Mouse (Mus musculus): ENCODE measurements around the gene Sptbn4. TPM values are rescaled to one million over a fixed set of nuclear protein-coding genes. Genes with fewer than 3 reads are reported as not detected.

The Sptbn4 gene
- polyA plus RNA-seq, 1 experiment from 2014 or later = 2.5 TPM

DNA sequence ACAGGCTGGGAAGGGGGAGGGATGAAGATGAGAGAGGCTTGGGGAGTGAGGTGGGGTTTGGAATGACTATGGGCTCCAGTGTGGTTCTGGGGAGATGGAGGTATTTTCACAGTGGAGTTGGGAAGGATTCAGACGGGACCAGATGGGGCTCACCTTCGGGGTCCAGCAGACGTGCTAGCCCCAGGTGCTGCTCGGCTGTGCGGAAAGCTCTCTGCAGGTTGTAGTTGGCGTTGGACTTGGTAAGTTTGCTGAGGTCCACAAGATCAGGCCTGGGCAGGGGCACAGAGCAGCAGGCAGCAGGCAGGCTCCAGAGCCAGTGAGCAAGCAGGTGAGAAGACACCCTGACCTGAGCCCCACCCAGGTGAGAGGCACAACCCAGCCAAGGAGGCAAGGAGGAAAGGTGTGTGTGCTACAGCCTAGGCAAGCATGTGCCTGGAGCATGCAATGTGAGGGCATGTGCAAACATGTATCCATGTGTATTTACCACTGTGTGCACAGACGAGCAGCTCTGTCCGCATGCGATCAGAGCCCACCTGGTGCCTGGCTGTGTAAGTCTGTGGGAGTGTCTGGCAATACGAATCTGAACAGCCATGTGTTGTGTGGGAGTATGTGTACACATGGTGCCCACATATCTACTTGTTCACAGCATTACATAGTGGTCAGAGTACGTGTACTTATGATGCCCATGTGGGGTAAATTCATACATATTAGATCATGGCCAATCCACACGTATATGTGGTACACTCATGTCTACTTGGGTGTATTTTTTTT lies 23.7 kb downstream of the Sptbn4 start:
- no peak for ATAC-seq
- H3K4me2 ChIP-seq (ENCODE audit: low read length) = no peak overlapping the region
- peaks cover 3% of the 10 kb centered on the region for H3K36me3 ChIP-seq (ENCODE audit: control insufficient read depth, insufficient read depth)
- H3K27ac ChIP-seq (ENCODE audit: low read length) = no peak overlapping the region
- H3K9me3 ChIP-seq (ENCODE audit: control insufficient read depth, low read length) = peaks cover 5% of the 10 kb centered on the region
- H3K27me3 ChIP-seq (replicated peaks; ENCODE audit: control insufficient read depth, insufficient read depth, low read length) = no peaks in the 10 kb centered on the region
- WGBS = 78% methylated on average over 12 of the region's 12 CpGs
- no peaks in the 10 kb centered on the region for H3K4me1 ChIP-seq (replicated peaks; ENCODE audit: control insufficient read depth, insufficient read depth, low read length)
- no peak overlapping the region for H3K9ac ChIP-seq (replicated peaks; ENCODE audit: low read depth, low read length)
- no peak overlapping the region for H3K4me3 ChIP-seq (replicated peaks; ENCODE audit: low read length)

DNA sequence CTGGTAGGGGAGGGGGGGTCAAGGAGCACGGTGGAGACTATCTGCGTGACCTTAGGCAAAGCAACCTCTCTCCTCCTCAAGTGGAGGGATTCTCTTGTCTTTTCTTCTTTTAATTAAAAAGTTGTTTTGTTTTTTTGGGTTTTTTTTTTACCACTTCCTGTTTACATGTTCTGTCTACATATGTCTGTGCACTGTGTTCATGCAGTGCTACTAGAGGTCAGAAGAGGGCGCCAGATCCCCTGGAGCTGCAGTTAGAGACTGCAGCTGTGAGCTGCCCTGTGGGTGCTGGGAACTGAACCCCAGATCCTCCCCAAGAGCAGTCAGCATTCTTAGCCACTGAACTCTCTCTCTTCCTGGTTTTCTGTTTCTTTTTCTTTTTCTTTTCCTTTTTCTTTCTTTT lies 28.4 kb downstream of the Sptbn4 start:
- no peak overlapping the region for H3K4me2 ChIP-seq (ENCODE audit: low read length)
- H3K27ac ChIP-seq (ENCODE audit: low read length) = no peak overlapping the region
- H3K9me3 ChIP-seq (ENCODE audit: control insufficient read depth, low read length) = peaks cover 5% of the 10 kb centered on the region
- H3K27me3 ChIP-seq (replicated peaks; ENCODE audit: control insufficient read depth, insufficient read depth, low read length) = no peaks in the 10 kb centered on the region
- 79% methylated on average over 3 of the region's 3 CpGs for WGBS
- H3K4me1 ChIP-seq (replicated peaks; ENCODE audit: control insufficient read depth, insufficient read depth, low read length) = no peaks in the 10 kb centered on the region
- H3K4me3 ChIP-seq (replicated peaks; ENCODE audit: low read length) = no peak overlapping the region
- H3K9ac ChIP-seq (replicated peaks; ENCODE audit: low read depth, low read length) = no peak overlapping the region
- H3K36me3 ChIP-seq (ENCODE audit: control insufficient read depth, insufficient read depth) = no peaks in the 10 kb centered on the region; the same call in 1 of the 2 replicates
- ATAC-seq = no peak

DNA sequence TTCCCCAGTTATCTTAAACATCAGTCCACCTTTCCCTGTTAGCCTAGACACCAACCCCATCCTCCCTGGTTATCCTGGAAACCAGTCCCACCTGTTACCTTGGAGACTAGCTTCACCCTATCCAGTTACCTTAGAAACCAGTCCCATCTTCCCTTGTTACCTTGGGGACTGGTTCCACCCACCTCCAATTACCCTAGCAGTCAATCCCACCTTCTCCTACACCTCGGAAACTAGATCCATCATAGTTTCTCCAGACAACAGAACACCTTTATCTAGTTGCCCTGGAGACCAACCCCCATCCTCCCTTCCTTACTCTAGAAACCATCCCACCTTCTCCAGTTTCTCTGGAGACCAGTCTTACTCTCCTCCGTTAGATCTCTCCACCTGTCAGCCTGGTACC lies 30.3 kb downstream of the Sptbn4 start:
- Histone ChIP-seq H3K4me1 (replicated peaks; ENCODE audit: control insufficient read depth, insufficient read depth, low read length) (no peaks in the 10 kb centered on the region), H3K27me3 (replicated peaks; ENCODE audit: control insufficient read depth, insufficient read depth, low read length) (no peaks in the 10 kb centered on the region), H3K27ac (ENCODE audit: low read length) (no peak overlapping the region), H3K4me3 (replicated peaks; ENCODE audit: low read length) (no peak overlapping the region), H3K9me3 (ENCODE audit: control insufficient read depth, low read length) (peaks cover 2% of the 10 kb centered on the region), H3K36me3 (ENCODE audit: control insufficient read depth, insufficient read depth) (no peaks in the 10 kb centered on the region), H3K4me2 (ENCODE audit: low read length) (no peak overlapping the region), H3K9ac (replicated peaks; ENCODE audit: low read depth, low read length) (no peak overlapping the region)
- ATAC-seq = 0 out of 2 replicates have a peak, but pooled peaks have one; percentile 6
- WGBS = 75% methylated on average over 2 of the region's 2 CpGs

DNA sequence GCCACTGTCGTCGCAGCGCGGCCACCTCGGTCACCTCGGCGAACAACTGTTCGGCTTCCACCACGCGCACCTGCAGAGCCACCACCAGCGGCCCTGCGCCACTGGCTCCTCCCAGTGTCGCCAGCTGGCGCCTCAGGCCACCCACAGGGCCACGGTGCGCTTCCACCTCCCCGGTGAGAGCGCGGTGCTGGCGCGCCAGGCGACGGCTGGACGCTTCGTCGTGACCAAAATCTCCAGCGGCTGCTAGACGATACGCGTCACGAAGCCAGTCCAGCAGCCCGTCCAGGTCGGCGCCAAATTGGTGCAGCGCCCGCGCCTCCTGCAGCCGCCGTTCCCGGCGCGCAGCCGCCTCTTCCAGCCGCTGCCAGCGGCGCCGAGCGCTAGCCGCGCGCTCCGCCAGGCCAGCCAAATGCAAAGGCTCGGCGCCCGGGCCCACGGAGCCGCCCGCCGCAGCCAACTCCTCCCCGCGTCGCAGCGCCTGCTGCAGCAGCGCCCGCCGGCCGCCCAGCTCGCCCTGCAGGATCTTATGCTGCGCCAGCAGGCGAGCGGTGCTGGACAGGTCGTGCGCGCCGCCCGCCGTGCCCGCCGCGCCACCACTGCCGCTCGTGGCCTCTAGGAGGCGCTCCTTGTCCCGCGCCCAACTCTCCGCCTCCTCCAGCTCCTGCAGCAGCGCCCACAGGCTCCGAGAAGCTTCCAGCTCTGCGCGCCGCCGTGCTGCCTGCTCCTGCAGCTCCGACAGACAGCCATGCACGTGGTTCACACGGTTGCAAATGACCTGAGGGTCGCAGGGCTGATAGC lies 38.9 kb downstream of the Sptbn4 start:
- peak overlapping the region; percentile 64 for H3K4me2 ChIP-seq (ENCODE audit: low read length)
- no peaks in the 10 kb centered on the region for H3K36me3 ChIP-seq (ENCODE audit: control insufficient read depth, insufficient read depth)
- H3K27ac ChIP-seq (ENCODE audit: low read length) = no peak overlapping the region
- peaks cover 63% of the 10 kb centered on the region for H3K27me3 ChIP-seq (replicated peaks; ENCODE audit: control insufficient read depth, insufficient read depth, low read length)
- ATAC-seq = peak; percentile 75
- peak overlapping the region; percentile 51; the same call in 1 of the 2 replicates for H3K9ac ChIP-seq (replicated peaks; ENCODE audit: low read depth, low read length)
- WGBS = under 1% methylated on average over 94 of the region's 96 CpGs
- H3K9me3 ChIP-seq (ENCODE audit: control insufficient read depth, low read length) = 0 out of 2 replicates have a peak, but pooled peaks cover 4% of the 10 kb centered on the region
- H3K4me3 ChIP-seq (replicated peaks; ENCODE audit: low read length) = peak overlapping the region; percentile 47
- peaks cover 16% of the 10 kb centered on the region for H3K4me1 ChIP-seq (replicated peaks; ENCODE audit: control insufficient read depth, insufficient read depth, low read length)

DNA sequence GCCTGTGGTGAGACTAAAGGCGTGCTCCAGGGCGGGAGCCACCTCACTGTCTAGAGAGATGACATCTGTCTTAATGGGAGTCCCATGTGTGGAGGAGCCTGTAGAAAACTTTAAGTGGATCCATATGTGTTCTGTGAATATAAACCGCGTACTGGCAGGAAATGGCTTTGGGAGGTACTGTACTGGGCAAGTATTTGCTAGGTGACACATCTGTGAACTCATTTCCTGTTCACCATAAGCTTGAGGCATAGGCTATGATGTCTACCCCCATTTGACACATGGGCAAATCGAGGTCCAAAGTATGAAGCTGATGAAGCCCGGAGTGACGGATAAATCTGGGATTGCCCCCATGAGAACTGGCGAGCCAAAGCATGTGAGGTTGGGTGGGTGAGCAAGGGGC lies 39.7 kb downstream of the Sptbn4 start:
- H3K9me3 ChIP-seq (ENCODE audit: control insufficient read depth, low read length) = peaks cover 10% of the 10 kb centered on the region; the same call in 1 of the 2 replicates
- no peak for ATAC-seq
- WGBS = 65% methylated on average over 8 of the region's 8 CpGs
- H3K4me2 ChIP-seq (ENCODE audit: low read length) = no peak overlapping the region
- H3K9ac ChIP-seq (replicated peaks; ENCODE audit: low read depth, low read length) = no peak overlapping the region
- no peak overlapping the region for H3K27ac ChIP-seq (ENCODE audit: low read length)
- H3K4me1 ChIP-seq (replicated peaks; ENCODE audit: control insufficient read depth, insufficient read depth, low read length) = peaks cover 16% of the 10 kb centered on the region
- no peaks in the 10 kb centered on the region for H3K36me3 ChIP-seq (ENCODE audit: control insufficient read depth, insufficient read depth)
- H3K27me3 ChIP-seq (replicated peaks; ENCODE audit: control insufficient read depth, insufficient read depth, low read length) = peaks cover 70% of the 10 kb centered on the region
- no peak overlapping the region for H3K4me3 ChIP-seq (replicated peaks; ENCODE audit: low read length)

DNA sequence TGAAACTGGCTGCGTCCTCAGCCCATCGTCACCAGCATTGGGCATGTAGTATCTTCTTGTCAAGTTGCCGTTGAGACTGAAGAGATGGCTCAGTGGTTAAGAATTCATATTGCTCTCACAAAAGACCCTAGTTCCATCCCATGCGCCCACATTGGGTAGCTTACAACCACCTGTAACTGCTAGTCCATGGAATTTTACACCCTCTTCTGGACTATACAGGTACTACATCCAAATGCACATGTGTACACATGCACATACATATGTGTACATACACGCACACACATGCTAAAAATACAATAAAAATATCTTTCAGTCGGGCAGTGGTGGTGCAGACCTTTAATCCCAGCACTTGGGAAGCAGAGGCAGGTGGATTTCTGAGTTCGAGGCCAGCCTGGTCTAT lies 41.0 kb downstream of the Sptbn4 start:
- no peak for ATAC-seq
- 85% methylated on average over 7 of the region's 7 CpGs for WGBS
- H3K36me3 ChIP-seq (ENCODE audit: control insufficient read depth, insufficient read depth) = no peaks in the 10 kb centered on the region

DNA sequence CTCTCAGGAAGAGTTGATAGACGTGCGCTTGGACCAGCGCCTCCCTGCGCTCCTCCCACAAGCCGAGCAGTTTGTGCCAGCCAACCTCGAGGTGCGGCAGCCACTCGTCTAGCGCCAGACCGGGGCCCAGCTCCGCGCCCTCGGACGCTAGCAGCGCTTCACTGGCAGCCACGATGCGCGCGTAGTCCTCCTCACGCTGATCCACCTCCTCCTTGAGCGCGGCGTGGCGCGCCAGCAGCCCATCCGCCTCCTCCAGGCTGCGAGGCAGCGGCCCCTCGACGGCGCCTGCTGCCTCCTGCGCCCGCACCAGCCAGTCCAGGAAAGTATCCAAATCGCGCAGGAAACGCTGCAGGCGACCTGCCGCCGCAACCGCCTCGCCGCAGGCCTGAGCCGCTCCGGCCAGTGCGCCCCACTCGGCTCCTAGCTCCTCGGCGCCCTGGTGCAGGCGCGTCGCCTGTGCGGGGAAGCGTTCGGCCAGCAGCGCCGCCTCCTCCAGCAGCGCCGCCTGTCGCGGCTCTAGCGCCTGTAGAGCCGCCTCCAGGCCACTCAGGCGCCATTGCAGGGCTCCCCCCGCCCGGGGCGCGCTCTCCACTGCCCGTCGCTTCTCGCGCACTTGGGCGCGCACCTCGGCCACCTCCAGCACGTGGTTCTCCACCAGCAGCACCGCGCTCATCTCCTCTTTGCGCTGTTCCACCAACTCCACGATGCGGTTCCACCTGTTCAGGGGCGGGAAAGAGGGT lies 43.1 kb downstream of the Sptbn4 start:
- H3K9me3 ChIP-seq (ENCODE audit: control insufficient read depth, low read length) = peaks cover 10% of the 10 kb centered on the region; the same call in 1 of the 2 replicates
- 7% methylated on average over 78 of the region's 81 CpGs for WGBS
- H3K9ac ChIP-seq (replicated peaks; ENCODE audit: low read depth, low read length) = no peak overlapping the region
- no peak for ATAC-seq
- H3K4me3 ChIP-seq (replicated peaks; ENCODE audit: low read length) = peak overlapping the region; percentile 4; the same call in 1 of the 2 replicates
- H3K27me3 ChIP-seq (replicated peaks; ENCODE audit: control insufficient read depth, insufficient read depth, low read length) = peaks cover 76% of the 10 kb centered on the region
- no peak overlapping the region for H3K27ac ChIP-seq (ENCODE audit: low read length)
- H3K4me2 ChIP-seq (ENCODE audit: low read length) = no peak overlapping the region
- H3K4me1 ChIP-seq (replicated peaks; ENCODE audit: control insufficient read depth, insufficient read depth, low read length) = peaks cover 16% of the 10 kb centered on the region
- no peaks in the 10 kb centered on the region for H3K36me3 ChIP-seq (ENCODE audit: control insufficient read depth, insufficient read depth)

More for the DNA sequence above, 41.0 kb downstream of the Sptbn4 start:
- Histone ChIP-seq H3K27ac (ENCODE audit: low read length) (no peak overlapping the region), H3K4me3 (replicated peaks; ENCODE audit: low read length) (no peak overlapping the region), H3K9ac (replicated peaks; ENCODE audit: low read depth, low read length) (no peak overlapping the region), H3K27me3 (replicated peaks; ENCODE audit: control insufficient read depth, insufficient read depth, low read length) (peaks cover 76% of the 10 kb centered on the region), H3K4me1 (replicated peaks; ENCODE audit: control insufficient read depth, insufficient read depth, low read length) (peaks cover 16% of the 10 kb centered on the region), H3K4me2 (ENCODE audit: low read length) (no peak overlapping the region), H3K9me3 (ENCODE audit: control insufficient read depth, low read length) (peaks cover 10% of the 10 kb centered on the region; the same call in 1 of the 2 replicates)

DNA sequence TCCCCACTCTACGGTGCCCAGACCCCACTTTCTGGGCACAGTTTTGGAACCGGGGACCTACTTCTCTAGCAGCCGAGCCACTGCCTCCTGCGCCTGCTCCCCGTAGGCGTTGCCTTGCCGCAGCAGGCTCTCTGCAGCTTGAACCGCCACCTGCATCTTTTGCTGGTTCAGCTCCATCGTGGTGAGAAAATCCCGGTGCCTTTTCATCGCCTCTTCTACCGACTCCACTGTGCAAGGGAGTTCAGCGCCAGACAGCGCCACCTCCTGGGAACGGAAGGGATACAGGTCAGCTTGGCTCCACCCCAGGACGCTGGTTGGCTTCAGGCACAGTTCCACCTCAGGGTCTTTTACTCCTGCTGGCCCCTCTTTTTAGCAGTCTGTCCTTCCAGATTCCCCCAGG lies 44.8 kb downstream of the Sptbn4 start:
- H3K27ac ChIP-seq (ENCODE audit: low read length) = no peak overlapping the region
- no peak overlapping the region for H3K4me3 ChIP-seq (replicated peaks; ENCODE audit: low read length)
- H3K4me1 ChIP-seq (replicated peaks; ENCODE audit: control insufficient read depth, insufficient read depth, low read length) = peaks cover 5% of the 10 kb centered on the region
- no peaks in the 10 kb centered on the region for H3K36me3 ChIP-seq (ENCODE audit: control insufficient read depth, insufficient read depth)
- peaks cover 10% of the 10 kb centered on the region; the same call in 1 of the 2 replicates for H3K9me3 ChIP-seq (ENCODE audit: control insufficient read depth, low read length)
- no peak for ATAC-seq
- H3K27me3 ChIP-seq (replicated peaks; ENCODE audit: control insufficient read depth, insufficient read depth, low read length) = peaks cover 71% of the 10 kb centered on the region
- WGBS = 7% methylated on average over 16 of the region's 16 CpGs
- no peak overlapping the region for H3K4me2 ChIP-seq (ENCODE audit: low read length)
- no peak overlapping the region for H3K9ac ChIP-seq (replicated peaks; ENCODE audit: low read depth, low read length)

DNA sequence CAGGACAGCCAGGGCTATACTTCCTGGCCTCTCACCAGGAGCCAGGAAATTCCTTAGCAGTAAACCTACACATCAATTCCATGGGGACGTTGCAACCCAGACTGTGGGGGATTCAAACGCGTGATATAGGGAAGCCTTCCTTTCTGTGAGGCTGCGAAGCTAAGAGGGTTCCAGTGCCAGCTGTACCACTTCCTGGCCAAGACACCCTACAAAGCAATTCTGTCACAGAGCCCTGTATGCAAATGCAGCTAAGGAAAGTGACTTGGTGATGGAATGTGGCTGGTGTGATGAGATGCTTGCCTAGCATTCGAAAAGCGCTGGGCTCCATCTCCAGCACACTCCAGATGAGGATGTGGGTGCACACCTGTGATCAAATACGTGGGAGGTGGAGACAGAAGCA lies 46.9 kb downstream of the Sptbn4 start:
- no peaks in the 10 kb centered on the region for H3K36me3 ChIP-seq (ENCODE audit: control insufficient read depth, insufficient read depth)
- no peak overlapping the region for H3K27ac ChIP-seq (ENCODE audit: low read length)
- H3K9me3 ChIP-seq (ENCODE audit: control insufficient read depth, low read length) = peaks cover 7% of the 10 kb centered on the region; the same call in 1 of the 2 replicates
- H3K9ac ChIP-seq (replicated peaks; ENCODE audit: low read depth, low read length) = no peak overlapping the region
- ATAC-seq = no peak
- peaks cover 66% of the 10 kb centered on the region for H3K27me3 ChIP-seq (replicated peaks; ENCODE audit: control insufficient read depth, insufficient read depth, low read length)
- H3K4me3 ChIP-seq (replicated peaks; ENCODE audit: low read length) = no peak overlapping the region
- peaks cover 19% of the 10 kb centered on the region for H3K4me1 ChIP-seq (replicated peaks; ENCODE audit: control insufficient read depth, insufficient read depth, low read length)
- 76% methylated on average over 7 of the region's 7 CpGs for WGBS
- no peak overlapping the region for H3K4me2 ChIP-seq (ENCODE audit: low read length)

Data from forebrain, embryonic 16.5 days (tissue).